Mouse (Mus musculus) T-helper 17 cell (primary cell): ENCODE data around the gene Gm10337.

Experiments used
- in situ Hi-C, 2 experiments: fragments of 300-600 bp; cut with MboI, MseI; formaldehyde crosslinking; loops; 1 replicate in 1 of 2; 2 replicates in 1 of 2; pipeline ENCODE4 v1.15.1; 2025; ENCODE audit warnings: high pct_unique_total_duplicates in 2 of 2

Gene Gm10337

GRCm38 (mm10) chr15:102503447-102503846, at the start of gene Gm10337:
Gene Gm10337, plus strand, starts transcription at chr15:102503722.
- in situ Hi-C loops, result loop anchor here (10.0 to 25.0 kb wide), 2 partner anchors 419 to 734 kb away; partner anchors contain the start of genes Cbx5 (in 1 of the 2) and Hnrnpa1 (in 1 of the 2)

- in situ Hi-C loops, result no loop called here
Observed at GRCm38 (mm10) chr15:102455993-102456392, 47.5 kb upstream of the Gm10337 start.

- in situ Hi-C loops, result no loop called here
Observed at GRCm38 (mm10) chr15:102458050-102458736, 45.3 kb upstream of the Gm10337 start.

GRCm38 (mm10) chr15:102458904-102459317, 44.6 kb upstream of the Gm10337 start, which contains the start of gene Prr13:
Gene Prr13, plus strand, starts transcription at chr15:102459028.
- in situ Hi-C loops, result no loop called here

- in situ Hi-C loops, result no loop called here
Observed at GRCm38 (mm10) chr15:102459381-102459780, 44.1 kb upstream of the Gm10337 start.

GRCm38 (mm10) chr15:102459847-102460246, 43.7 kb upstream of the Gm10337 start:
- in situ Hi-C loops, result no loop called here

- in situ Hi-C loops, result no loop called here
Observed at GRCm38 (mm10) chr15:102460409-102460808, 43.1 kb upstream of the Gm10337 start.

- in situ Hi-C loops, result no loop called here
Observed at GRCm38 (mm10) chr15:102460971-102461370, 42.6 kb upstream of the Gm10337 start.

GRCm38 (mm10) chr15:102461430-102462075, 42.0 kb upstream of the Gm10337 start:
- in situ Hi-C loops, result no loop called here

- in situ Hi-C loops, result no loop called here
Observed at GRCm38 (mm10) chr15:102463666-102464065, 39.9 kb upstream of the Gm10337 start.

- in situ Hi-C loops, result no loop called here
Observed at GRCm38 (mm10) chr15:102468675-102469370, 34.7 kb upstream of the Gm10337 start.

GRCm38 (mm10) chr15:102470183-102470604, 33.3 kb upstream of the Gm10337 start, which contains the start of gene Pcbp2:
Gene Pcbp2, plus strand, starts transcription at chr15:102470539.
- in situ Hi-C loops, result no loop called here

GRCm38 (mm10) chr15:102470605-102471294, 32.8 kb upstream of the Gm10337 start:
- in situ Hi-C loops, result no loop called here

GRCm38 (mm10) chr15:102471295-102471645, 32.3 kb upstream of the Gm10337 start:
- in situ Hi-C loops, result no loop called here

GRCm38 (mm10) chr15:102471727-102472126, 31.8 kb upstream of the Gm10337 start:
- in situ Hi-C loops, result no loop called here

GRCm38 (mm10) chr15:102473246-102473645, 30.3 kb upstream of the Gm10337 start:
- in situ Hi-C loops, result no loop called here

GRCm38 (mm10) chr15:102474520-102474919, 29.0 kb upstream of the Gm10337 start:
- in situ Hi-C loops, result no loop called here

GRCm38 (mm10) chr15:102483136-102483535, 20.4 kb upstream of the Gm10337 start:
- in situ Hi-C loops, result no loop called here

- in situ Hi-C loops, result no loop called here
Observed at GRCm38 (mm10) chr15:102485853-102486252, 17.7 kb upstream of the Gm10337 start.

GRCm38 (mm10) chr15:102487664-102488063, 15.9 kb upstream of the Gm10337 start:
- in situ Hi-C loops, result no loop called here

- in situ Hi-C loops, result no loop called here
Observed at GRCm38 (mm10) chr15:102498322-102498721, 5.2 kb upstream of the Gm10337 start.

- in situ Hi-C loops, result no loop called here
Observed at GRCm38 (mm10) chr15:102499370-102499769, 4.2 kb upstream of the Gm10337 start.
